Mouse (Mus musculus): Measurements from ENCODE around the gene Tcaf3.
A peak's percentile ranks its signal among the peaks of the same experiment; 100 is the strongest.

Gene Tcaf3

GRCm38 (mm10) chr6:42597592-42597991 is at the start of gene Tcaf3:
TSS of gene Tcaf3 (minus strand) at chr6:42597692.
- DNase-seq (ENCODE audit: low spot score in 2 of 2) = no peak

DNA sequence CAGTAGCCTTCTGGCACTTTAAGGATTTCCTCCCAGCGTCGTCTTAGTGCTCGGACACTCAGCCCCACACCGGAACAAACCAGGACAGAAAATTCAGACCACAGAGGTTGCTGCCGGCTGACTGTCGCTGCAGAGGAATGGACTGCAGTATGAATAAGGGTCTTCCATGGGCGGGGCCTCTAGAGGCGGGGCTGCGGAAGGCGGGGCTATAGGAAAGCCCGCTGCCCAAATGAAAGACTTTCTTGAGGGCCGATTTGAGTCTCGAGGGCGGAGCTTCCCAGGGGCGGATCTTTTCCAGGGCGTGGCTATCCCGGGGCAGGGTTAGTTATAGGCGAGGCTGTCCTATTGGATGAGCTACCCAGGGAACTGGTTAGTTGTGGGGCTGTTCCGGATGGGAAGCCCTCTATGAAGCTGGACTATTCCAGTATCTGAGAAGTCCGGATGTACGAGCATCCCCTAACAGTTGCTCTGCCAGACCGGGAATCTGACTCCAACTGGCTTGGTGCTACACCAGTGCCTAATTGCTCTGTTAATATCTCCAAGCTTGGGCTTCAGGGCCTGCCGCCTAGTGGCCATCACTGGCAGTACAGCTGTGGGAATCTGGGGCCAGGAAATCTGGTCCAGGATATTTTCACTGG is 47.5 kb upstream of the Tcaf3 start, which contains the start of gene Tcaf2:
Gene Tcaf2 (minus strand): TSS at position 343 of the 638 bp plus-strand sequence.
- peak in 1 of 2 experiments; percentile 60 for DNase-seq (ENCODE audit: low spot score in 2 of 2)

DNA sequence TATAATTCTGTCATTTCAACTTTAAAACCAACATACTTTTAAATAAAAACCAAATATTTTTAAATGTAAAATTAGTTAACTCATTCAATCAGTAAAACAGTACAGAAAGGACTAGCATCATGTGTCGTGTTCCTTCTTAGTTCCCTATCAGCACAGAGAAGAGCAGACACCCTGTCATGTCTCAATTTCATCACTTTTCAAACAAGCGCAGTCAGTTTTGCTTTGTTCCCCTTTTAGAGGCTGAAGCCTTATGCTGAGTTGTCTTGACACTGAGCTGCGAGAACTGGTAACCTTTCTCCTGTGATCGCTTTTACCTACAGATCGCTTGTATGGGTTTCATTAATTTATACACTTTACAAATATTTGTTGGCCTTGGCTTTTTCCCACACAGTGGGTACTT is 36.9 kb upstream of the Tcaf3 start:
- DNase-seq (ENCODE audit: low spot score in 2 of 2) = no peak

- DNase-seq (ENCODE audit: low spot score in 2 of 2) = no peak
Observed at GRCm38 (mm10) chr6:42631395-42631794, 33.9 kb upstream of the Tcaf3 start.

DNA sequence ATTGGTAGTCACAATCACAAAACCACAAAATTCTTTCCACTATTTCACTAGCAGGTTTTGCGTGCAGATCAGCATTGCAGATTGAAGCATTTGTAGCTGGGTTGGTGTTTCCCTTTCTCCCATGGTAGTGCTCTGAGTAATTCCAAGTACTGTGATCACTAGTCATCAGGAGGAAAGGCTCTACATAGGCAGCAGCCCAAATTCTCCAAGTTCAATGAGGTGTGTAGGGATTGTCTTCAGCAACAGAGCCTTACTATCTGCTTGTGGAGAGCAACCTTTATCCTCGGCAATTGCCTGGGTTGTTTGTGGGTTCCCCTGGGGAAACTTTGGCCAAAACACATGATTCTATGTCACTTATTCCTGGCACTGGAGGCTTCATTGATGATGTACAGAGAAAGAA is 19.4 kb upstream of the Tcaf3 start:
- no peak for DNase-seq (ENCODE audit: low spot score in 2 of 2)

- peak in 1 of 2 experiments; percentile 8 for DNase-seq (ENCODE audit: low spot score in 2 of 2)
Observed at GRCm38 (mm10) chr6:42612218-42612617, 14.7 kb upstream of the Tcaf3 start.

DNA sequence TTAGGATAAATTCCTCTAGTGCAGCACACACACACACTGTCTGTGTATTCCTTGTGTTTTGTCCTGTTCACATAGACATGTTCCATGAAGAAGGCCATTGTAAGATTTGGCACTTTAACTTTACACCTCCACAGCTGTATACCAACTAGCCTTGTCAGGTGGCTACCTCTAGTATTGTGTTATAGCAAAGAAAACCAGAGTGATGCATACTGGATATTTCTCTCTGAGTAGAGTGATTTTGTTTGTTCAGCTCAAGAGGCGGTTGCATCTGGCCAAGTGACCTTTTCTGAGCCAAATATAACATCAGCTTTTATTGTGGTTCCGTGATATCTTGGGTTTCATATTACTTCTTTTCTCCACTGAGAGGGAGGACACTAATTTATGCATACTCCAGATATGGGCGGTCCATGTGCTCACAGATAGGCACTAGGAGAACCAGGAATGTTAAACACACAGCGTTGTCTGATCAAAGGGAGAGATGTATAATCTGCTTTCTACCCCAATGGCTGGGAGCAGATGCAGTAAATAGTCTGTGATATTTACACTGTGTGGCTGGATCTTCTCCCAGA is 13.5 kb upstream of the Tcaf3 start:
- no peak for DNase-seq (ENCODE audit: low spot score in 2 of 2)

GRCm38 (mm10) chr6:42593138-42593882 is 4.2 kb downstream of the Tcaf3 start:
- DNase-seq (ENCODE audit: low spot score in 2 of 2) = no peak

DNA sequence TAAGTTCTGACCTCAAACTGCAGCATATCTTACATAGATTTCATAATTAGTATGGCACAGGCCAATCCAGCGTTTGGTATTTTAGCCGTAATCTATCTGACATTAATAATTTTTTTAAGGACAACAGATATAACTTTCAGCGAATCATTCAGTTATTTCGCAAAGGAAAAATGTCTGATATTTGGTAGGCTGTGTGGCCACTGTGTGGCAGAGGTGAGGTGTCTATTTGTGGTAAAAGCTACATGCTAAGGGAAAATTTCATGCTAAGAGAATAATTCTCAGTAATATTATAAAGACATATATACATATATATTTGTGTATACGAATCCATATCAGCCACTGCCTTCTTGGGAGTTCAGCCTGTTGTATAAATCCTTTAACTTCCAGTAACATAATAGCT is 10.9 kb downstream of the Tcaf3 start:
- no peak for DNase-seq (ENCODE audit: low spot score in 2 of 2)

GRCm38 (mm10) chr6:42583488-42583872 is 14.0 kb downstream of the Tcaf3 start:
- peak in 1 of 2 experiments; percentile 52 for DNase-seq (ENCODE audit: low spot score in 2 of 2)

- DNase-seq (ENCODE audit: low spot score in 2 of 2) = no peak
Observed at GRCm38 (mm10) chr6:42582741-42583487, 14.6 kb downstream of the Tcaf3 start.

DNA sequence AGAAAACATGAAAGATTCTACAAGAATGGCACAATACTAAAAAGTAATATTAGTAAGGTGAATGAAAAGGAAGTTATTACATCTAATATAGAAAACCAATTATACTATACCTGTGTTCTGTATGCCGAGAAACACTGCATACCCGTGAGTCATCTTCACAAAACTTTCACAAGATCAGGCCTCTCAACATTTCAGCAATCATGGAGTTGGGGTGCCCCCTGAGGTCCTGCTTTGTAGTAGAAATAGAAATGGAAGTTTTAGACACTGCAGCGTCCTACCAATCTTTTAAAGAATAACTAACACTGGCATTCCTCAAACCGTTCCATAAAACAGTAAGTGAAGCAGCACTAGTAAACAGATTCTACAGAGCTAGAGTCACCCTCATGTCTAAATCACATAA is 18.8 kb downstream of the Tcaf3 start:
- DNase-seq (ENCODE audit: low spot score in 2 of 2) = no peak

DNA sequence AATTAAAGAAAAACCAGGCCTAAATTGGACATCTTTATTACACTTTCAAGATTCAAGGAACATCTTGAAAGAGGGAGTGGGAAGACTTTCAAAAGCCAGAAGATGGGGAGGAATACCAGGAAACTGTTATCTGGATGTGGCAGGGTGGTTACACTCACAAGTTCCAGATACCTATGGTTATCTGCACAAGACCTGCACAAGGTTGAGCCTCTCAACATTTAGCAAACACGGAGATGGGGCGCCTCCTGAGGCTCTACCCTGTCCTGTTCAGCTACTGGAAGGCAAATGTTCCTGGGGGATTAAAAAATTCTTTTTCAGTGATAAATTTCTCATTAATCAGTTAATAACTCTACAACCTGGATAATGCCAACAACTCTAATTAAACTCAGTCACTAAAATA is 20.1 kb downstream of the Tcaf3 start:
- DNase-seq (ENCODE audit: low spot score in 2 of 2) = no peak

- peak; percentile 9 to 33 for DNase-seq (ENCODE audit: low spot score in 2 of 2)
Observed at GRCm38 (mm10) chr6:42568205-42568604, 29.3 kb downstream of the Tcaf3 start.

- DNase-seq (ENCODE audit: low spot score in 2 of 2) = no peak
Observed at GRCm38 (mm10) chr6:42566076-42566598, 31.4 kb downstream of the Tcaf3 start.

DNA sequence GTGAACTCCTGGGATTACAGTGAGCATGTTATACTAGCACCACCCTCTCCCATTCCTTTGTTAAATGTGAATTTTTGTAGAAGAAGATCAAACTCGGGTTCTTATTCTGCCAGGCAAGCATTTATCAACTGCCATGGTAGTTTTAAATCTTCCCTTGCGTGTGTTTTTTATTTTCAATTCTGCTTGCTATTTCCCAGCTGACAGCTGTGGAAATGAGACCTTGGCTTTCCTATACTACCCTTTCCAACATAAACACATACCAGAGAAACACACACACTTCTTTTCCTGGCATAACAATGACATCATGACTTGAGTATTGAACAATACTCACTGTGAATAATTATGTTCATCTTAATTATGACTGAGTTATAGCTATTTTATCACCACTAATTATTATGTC is 35.2 kb downstream of the Tcaf3 start:
- no peak for DNase-seq (ENCODE audit: low spot score in 2 of 2)

GRCm38 (mm10) chr6:42560885-42561284 is 36.6 kb downstream of the Tcaf3 start:
- no peak for DNase-seq (ENCODE audit: low spot score in 2 of 2)

- no peak for DNase-seq (ENCODE audit: low spot score in 2 of 2)
Observed at GRCm38 (mm10) chr6:42558641-42559040, 38.9 kb downstream of the Tcaf3 start.

DNA sequence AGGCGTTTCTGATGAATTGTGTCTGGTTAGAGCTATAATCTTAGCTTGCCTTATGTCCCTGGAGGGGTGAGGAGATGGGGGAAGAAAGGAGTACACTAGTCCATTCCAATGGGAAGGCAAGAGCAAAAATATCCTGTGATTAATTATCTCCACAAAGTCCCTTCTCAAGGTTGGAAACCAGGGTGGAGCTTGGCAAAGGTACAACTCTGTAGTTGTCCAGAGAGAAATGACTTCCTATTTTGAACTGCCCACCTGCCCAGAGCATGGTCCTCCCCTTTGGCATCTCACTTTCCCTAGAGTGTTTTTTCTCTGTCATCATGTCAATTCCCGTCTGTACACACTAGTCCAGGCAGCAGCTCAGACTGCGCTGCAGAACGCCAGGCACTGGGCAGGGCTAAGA is 50.0 kb downstream of the Tcaf3 start, which contains the start of gene Olfr455:
Gene Olfr455 (minus strand): TSS at position 127 of the 400 bp plus-strand sequence.
- no peak for DNase-seq (ENCODE audit: low spot score in 2 of 2)

DNA sequence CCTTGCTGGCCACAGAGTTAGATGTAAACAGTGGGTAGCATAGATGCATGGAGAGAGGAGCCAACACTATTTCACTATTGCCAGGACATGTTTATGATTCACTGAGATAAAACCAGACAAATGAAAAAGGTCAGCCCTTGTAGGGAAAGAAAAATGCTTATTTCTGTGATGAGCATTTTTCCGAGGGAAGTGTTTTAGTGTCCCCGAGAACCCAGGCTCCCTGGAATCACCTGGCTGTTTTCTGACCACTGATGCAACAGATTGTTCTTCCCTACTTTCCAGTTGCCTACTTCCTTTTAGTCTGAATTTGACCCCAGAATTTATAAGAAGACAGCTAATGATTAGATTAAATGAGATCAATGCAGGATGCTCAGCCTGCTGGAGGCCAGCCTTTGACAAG is 51.3 kb downstream of the Tcaf3 start:
- no peak for DNase-seq (ENCODE audit: low spot score in 2 of 2)

GRCm38 (mm10) chr6:42545451-42545885 is 52.0 kb downstream of the Tcaf3 start:
- DNase-seq (ENCODE audit: low spot score in 2 of 2) = no peak

DNA sequence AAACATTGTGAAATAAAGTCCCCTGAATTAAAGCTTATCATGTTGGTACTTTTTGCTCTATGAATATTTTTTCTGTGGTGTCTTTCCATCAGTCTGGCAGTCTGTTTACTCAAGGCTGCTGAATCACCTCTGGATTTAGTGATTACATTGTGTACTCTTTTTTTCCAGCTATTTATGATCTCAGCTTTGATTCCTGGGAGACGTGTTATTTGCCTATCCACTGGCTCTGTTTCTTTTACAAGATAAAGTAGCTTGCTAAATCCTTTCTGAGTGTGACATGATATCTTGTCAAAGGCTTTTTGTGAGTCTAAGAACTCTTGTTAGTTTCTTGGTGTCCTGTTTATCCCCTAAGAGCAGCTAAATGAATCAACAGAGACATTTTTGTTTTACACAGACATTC is 52.6 kb downstream of the Tcaf3 start:
- DNase-seq (ENCODE audit: low spot score in 2 of 2) = no peak

All from left cerebral cortex, adult 9 months (tissue).